Mouse (Mus musculus) layer of hippocampus, postnatal 14 days (tissue): ENCODE data around the gene BC030499. TPM values are rescaled to one million over a fixed set of nuclear protein-coding genes. Genes with fewer than 3 reads are reported as not detected.

Experiments
- DNase-seq, 2 experiments: peaks; one replicate each; pipeline ENCODE4 v3.0.0; 2021 to 2022; ENCODE audit warnings: low spot score in 2 of 2, mixed read lengths in 1 of 2
- total RNA-seq, 2 experiments: library from RNA; stranded (reverse); gene quantifications; 2 replicates each; pipeline ENCODE4 v1.2.3; 2021

BC030499 gene
- total RNA-seq, 2 experiments from 2014 or later: 1.4 to 2.6 TPM

DNA sequence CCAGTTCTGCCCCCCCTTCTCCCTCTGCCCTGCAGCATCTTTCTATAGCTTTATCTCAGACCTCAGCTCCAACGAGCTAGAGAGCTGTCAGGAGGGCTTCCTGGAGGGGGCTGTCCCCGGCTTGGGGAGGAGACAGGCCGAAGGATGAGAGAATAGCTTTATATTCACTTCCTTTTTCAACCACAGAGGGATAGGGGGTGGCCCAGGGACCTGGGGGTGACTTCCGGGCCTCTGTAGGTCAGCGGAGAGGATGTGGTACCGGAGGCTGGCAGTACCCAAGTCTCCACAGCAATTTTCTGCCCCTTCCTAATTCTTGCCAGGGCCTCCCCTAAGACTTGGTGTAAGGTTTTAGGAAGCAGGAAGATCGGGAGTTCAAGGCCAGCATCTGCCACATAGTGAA is 55.2 kb downstream of the BC030499 start:
- DNase-seq: no peak

Other genes with a start within 250 kb of the BC030499 start
- gene Eral1, start 210.5 kb upstream of the BC030499 start, total RNA-seq: 10 to 100 TPM; 19.7 to 20.8 TPM
- gene Fam222b, start 196.2 kb upstream of the BC030499 start, total RNA-seq: 10 to 100 TPM; 26.7 to 30.7 TPM
- 10 to 100 TPM; 33.8 to 34.9 TPM for gene Traf4, start 125.3 kb upstream of the BC030499 start, total RNA-seq
- gene Nek8, start 114.2 kb upstream of the BC030499 start, total RNA-seq: 1 to 10 TPM; 4.2 to 4.7 TPM
- gene Tlcd1, start 114.1 kb upstream of the BC030499 start, total RNA-seq: 10 to 100 TPM; 33.0 to 37.0 TPM
- 100 to 1,000 TPM; 674 to 733 TPM for gene Rpl23a, start 107.3 kb upstream of the BC030499 start, total RNA-seq
- 10 to 100 TPM; 34.1 to 40.0 TPM for gene Rab34, start 102.4 kb upstream of the BC030499 start, total RNA-seq
- 1 to 10 TPM; 6.7 to 6.9 TPM for gene Proca1, start 97.4 kb upstream of the BC030499 start, total RNA-seq
- 10 to 100 TPM; 64.4 to 66.4 TPM for gene Sdf2, start 45.1 kb upstream of the BC030499 start, total RNA-seq
- gene Supt6, start 44.9 kb upstream of the BC030499 start, total RNA-seq: 100 to 1,000 TPM; 102 to 112 TPM
- 100 to 1,000 TPM; 210 TPM for gene 2610507B11Rik, start 29.1 kb upstream of the BC030499 start, total RNA-seq
- gene Spag5, start 10.7 kb downstream of the BC030499 start, total RNA-seq: 1 to 10 TPM; 5.0 to 6.6 TPM
- 100 to 1,000 TPM; 663 to 756 TPM for gene Aldoc, start 32.1 kb downstream of the BC030499 start, total RNA-seq
- 10 to 100 TPM; 70.8 to 76.7 TPM for gene Pigs, start 37.6 kb downstream of the BC030499 start, total RNA-seq
- 10 to 100 TPM; 27.6 to 32.2 TPM for gene Unc119, start 52.6 kb downstream of the BC030499 start, total RNA-seq
- gene Foxn1, start 95.7 kb downstream of the BC030499 start, total RNA-seq: not detected
- not detected for gene Slc13a2, start 131.4 kb downstream of the BC030499 start, total RNA-seq
- gene Slc46a1, start 174.9 kb downstream of the BC030499 start, total RNA-seq: 1 to 10 TPM; 9.6 to 9.8 TPM
- gene Sarm1, start 206.9 kb downstream of the BC030499 start, total RNA-seq: 10 to 100 TPM; 51.0 to 53.2 TPM
- 10 to 100 TPM; 65.7 to 71.5 TPM for gene Vtn, start 208.2 kb downstream of the BC030499 start, total RNA-seq
- gene Sebox, start 212.6 kb downstream of the BC030499 start, total RNA-seq: 1 to 10 TPM; 3.9 to 4.5 TPM
- gene Tmem199, start 221.3 kb downstream of the BC030499 start, total RNA-seq: 10 to 100 TPM; 36.0 to 40.7 TPM
- gene Poldip2, start 221.4 kb downstream of the BC030499 start, total RNA-seq: 100 to 1,000 TPM; 118 to 120 TPM
- 10 to 100 TPM; 38.1 to 40.9 TPM for gene Tnfaip1, start 245.5 kb downstream of the BC030499 start, total RNA-seq
- 10 to 100 TPM; 73.7 to 79.8 TPM for gene Ift20, start 245.5 kb downstream of the BC030499 start, total RNA-seq